Mouse (Mus musculus) cerebellum, postnatal 14 days (tissue): ENCODE data around the gene Pdha2.

Source experiments
- DNase-seq, 2 experiments: peaks; one replicate each; pipeline ENCODE4 v3.0.0; 2021; ENCODE audit warnings: mixed read lengths in 2 of 2

Pdha2 gene

DNA sequence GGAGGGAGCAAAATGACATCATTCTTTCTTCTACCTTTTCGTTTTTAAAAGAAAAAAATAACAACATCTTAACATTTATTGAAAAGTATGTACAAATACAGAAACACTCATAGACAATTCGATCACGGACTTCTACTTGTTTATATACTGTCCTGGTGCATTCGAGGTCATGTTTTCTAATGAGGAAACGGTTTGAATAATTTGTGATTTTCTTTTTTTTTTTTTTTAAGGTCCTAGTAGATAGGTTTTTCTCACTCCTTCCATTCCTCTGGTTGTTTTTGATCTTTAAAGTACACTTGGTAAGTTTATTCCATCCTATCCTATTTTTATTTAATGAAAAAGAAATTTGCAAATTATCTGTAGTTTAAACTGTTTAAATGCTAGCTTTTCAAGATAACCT lies at the start of gene Pdha2:
Gene Pdha2, minus strand, starts transcription at position 101 of the 400 bp plus-strand sequence.
- DNase-seq = no peak

DNA sequence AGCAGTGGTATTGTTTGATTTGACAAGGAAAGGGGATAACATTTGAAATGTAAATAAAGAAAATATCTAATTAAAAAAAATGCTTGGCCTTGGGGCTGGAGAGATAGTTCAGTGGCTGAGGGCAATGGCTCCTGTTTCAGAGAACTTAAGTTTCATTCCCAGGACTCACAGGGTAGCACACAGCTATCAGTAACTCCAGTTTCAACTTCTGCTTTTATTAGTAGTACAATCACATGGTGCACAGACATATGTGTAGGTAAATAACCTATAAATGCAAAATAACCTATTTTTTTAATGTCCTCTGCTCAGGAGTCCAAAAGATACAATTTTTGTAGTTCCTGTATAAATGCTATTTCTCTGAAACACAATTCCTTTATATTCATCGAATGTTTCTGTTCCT lies 48.4 kb upstream of the Pdha2 start:
- no peak for DNase-seq

DNA sequence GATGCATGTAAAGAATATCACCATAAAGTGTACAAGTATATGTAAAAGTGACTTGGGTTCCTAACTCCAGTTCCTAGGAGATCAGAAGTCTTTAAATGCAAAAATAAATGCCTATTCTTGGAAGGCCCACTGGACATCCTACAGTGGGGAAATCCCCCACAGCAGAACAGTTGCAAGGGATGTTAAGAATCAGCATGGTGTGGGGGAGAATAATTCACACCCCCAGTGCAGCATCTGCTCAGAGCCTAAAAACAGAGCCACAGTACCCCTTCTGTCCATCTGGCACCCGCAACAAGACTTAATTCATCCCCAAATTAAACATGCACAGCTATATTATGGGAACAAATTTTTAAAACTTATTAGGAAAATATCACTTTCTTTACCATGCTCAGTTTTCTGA lies 39.3 kb upstream of the Pdha2 start:
- no peak for DNase-seq

DNA sequence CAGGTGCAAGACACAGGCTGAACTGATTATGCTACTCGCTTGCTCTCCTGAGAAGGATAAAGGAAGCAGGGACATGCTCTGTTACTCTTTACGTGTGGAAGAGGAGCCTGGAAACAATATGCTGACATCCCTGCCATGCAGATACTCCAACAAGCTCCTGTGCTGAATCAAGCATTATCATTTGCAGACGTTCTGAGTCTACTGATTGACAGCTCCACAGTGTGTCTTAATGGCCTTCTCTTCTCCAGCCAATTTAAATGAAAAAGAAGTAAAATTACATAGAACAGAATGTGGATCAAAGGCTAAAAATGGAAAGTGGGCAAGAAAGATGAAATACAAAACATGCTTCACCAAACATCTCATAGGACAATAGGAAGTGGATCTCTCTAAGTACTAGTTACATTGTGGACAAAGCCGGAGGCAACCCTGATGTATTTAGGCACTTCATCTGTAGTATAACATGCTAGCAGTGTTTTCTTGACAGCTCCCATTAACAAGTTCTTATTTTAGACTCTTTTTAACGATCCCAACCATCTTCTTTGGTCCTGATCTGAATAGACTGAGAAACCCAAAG lies 32.7 kb upstream of the Pdha2 start:
- no peak for DNase-seq

DNA sequence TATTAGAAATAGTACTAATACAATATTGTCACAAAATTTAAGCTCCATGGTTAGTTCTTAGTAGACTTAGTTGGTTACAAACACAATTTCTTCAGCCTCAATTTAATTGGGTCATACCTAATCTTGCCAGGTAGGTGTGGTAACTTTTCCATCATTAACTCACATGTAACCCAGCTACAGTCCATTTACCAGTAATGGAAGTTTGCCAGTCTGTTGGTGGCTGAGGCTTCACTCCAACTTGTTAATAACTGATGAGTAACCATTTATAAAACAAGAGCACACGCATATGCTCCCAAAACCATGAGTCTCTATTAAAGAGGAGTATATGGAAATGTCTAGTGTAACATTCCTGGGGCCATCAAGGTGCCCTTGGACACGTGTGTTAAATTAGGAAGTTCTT lies 25.9 kb upstream of the Pdha2 start:
- no peak for DNase-seq

DNA sequence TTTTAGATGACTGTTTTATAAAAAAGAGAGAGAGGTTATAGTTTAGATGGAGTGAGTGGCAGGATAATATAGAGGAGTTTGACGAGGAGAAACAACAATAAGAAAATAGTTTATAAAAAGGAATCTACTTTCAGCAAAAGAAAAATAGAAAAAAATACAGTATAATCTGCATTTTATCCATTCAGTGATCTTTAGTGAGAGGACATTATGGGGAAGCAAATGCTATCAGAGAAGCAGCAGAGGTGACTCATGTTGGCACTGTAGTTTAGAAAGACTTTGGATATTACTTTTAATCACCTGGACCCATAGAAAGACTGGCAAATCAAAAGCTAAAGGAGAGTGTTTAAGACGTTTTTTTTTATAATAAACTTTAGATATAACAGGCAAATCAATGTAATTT lies 17.0 kb upstream of the Pdha2 start:
- DNase-seq = no peak

DNA sequence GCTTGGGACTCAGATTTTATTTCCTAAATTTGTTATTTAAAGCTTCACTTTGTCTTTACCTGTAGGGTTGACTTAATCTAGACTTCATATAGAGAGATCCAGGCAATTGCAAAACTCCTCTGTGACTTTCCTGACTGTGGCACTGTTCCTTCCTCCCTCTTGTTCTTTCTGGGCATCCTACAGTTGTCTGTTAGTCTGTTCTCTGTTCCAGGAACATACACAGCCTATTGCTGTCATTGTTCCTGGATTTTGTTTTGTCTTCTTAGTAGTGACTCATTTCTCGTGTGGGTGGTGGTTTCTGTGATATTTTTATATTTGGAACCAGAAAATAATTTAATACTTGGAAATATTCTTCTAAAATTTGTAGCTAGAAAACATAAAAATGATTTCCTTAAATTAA lies 10.2 kb upstream of the Pdha2 start:
- no peak for DNase-seq

DNA sequence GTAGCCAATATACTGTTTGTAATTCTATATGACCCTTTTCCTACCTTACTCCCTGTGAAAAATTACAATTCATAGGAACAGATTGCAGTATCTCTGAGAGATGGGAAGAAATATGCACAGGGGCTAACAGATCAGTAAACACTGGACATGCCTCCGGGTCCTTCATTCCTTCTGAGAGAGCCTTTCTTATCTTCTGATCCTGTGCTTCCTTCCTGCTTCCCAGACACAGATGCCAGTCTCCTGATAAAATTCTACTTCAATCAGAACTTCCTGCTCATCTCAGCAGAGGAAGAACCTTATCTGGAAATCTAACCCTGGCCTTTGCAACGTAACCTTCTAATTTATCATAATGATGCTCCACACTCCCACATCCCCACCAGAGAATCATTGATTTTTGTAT lies 6.4 kb upstream of the Pdha2 start:
- no peak for DNase-seq

DNA sequence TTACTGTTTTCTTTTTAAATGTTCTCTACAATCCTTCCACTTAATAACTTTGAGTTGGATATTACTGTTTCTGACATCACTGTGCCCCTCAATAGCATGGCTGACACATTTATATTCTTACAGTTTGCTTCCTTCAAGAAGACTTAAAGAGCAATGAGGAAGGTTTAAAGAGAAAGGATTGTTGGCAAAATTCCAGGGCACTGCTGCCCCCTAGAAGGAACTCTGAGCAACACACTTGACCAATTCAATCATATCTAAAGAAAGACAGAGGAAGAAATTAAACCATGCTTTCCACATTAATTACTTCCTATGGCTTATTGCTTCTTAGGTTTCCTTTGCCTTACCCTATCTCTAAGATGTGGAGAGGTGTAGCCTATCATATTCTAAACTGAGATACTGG lies 4.8 kb upstream of the Pdha2 start:
- DNase-seq = peak; percentile 20 to 25

DNA sequence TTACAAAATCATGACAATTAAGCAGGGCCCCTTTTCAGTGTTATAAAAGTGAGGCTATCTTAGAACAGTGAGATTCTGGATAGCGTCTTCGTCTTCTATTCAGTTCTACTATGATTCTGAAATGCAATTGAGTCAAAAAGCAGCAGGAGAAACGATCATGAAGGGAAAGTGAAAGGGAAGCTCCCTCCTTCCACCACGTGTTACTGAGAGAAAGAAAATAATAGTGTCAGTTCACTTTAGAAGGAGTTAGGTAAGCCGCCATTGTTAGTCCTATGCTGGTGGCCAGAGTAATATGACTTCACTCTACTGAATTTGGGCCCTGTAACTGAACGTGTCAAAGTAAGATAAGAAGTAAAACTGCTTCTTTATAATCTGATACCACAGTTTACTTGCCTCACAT lies 4.1 kb upstream of the Pdha2 start:
- DNase-seq = no peak

DNA sequence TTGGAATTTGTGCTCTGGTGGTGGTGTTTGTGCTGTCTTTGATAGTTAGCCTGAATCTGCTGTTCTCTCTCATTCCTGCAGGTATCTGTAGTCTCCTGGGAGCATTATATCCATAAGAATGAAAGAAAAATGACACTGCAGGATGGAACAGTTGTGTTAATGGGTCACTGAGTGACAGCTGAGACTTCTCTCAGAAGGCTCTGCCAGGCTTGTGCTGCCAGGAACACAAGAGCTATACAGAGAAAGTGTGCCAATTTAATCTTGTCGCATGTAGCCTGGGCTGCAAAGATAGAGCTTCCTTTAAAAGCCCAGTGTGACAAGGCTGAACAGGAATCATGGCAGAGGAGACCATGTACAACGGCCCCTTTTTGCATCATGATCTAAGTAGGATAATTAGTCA lies 2.6 kb upstream of the Pdha2 start:
- DNase-seq = peak; percentile 26 to 36

DNA sequence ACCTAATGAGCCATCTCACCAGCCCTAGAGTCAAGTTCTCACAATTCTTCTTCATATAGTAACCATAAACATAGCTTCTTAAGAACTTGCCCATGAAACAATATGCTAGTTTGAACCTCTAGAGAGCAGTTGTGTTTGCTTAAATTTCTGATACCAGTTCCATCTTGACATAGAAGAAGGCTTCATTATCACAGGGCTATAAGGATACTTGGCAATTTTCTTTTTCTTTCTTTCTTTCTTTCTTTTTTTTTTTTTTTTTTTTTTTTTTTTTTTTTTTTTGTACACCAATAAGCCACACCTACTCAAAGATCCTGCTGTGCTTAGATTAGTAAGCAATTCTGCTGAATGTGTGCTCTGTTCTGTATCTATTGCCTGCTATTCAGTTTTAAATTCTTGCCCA lies 2.0 kb upstream of the Pdha2 start:
- DNase-seq = no peak

DNA sequence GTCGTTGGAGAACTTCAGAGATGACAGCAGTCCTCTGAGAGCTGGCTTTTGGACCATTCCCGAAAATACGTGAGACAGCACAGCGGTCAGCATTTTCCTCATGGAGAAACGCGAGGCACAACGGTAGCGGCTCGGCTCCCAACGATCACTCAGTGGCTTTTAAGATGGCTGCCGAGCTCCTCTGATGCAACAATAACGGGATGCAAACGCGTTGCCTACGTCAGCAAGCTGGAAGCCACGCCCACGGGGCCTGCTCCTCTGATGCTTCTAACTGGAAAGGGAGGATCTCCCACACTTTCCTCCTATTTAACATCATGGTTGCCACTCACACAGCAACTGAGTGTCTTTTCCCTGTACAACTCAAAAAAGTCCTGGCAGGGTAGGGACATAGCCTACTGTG lies 511 bp downstream of the Pdha2 start:
- no peak for DNase-seq

DNA sequence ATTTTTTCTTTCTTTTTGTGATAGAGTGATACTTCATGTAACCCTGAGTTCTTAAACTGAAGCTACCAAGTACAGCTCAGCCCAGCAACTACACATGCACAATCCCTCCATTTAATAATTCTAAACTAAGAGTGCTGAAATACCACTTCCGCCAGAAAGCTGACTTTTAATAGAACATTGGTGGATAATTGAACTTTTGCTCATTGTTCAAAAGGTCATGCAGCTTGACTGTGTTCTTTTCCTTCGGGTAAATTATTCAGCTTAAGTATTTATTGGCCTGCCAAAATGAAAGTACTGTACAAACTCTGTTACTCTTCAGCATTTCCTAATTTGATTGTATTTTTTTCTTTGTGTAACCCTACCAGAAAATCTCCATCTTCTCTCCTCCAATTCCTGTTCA lies 10.4 kb downstream of the Pdha2 start:
- no peak for DNase-seq

DNA sequence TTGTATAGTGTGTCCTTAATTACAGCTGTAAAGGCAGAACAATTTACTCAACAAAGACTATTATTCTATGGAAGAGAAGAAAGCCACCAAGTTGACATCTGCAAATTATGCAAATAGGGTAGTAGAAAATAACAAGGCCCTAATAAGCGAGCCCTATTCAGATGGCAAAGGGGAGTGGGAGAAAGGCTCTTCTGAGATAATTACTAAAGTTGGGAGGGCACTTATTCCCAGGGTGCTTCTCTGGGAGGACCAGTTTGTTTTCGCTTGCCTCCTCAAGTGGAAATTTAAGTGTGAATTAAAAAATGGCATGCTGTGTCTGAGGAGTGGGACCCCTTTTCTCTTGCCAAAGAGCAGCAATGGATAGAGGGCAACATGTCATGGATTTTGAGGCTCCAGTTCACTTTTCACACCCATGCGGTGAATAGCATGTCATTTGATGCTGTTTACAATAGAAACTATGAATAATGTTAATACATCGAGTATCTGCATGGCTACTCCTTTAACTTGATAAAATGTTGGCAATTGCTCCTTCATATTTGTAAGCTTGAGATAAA lies 14.8 kb downstream of the Pdha2 start:
- no peak for DNase-seq

DNA sequence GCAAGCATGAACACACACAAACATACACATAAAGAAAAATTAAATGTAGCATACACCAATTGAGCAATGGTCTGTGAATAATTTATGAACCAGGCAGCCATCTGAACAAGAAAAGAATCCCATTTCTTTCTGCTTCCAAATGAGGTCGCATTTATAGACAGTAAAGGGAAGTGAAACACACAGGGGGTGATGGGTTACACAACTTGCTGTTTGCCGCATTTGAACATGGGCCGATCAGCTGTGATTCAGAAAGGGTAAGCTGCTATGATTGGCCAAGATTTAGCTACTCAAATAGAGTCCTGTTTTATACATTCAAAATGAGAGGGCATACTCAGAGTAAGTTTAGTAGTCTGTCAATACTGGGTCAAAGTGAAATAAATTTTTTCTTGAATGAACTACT lies 20.5 kb downstream of the Pdha2 start:
- DNase-seq = no peak

DNA sequence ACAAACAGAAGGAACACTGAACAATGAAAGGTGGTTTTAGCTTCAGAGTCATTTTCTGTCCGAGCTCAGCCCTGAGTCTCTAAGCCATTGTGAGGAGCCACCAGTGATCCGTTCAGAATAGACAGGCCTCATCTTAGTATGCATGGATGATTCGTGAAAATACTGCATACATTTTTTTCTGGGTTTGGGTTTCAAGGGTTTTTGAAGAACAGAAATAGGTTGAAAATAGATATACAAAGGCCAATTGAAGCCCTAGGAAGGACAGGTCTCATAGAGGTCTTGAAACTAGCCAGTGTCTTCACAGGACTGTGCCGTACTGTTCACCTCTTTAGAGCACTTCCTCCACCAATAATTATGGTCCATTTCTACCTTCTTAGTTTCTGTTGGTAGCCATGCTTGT lies 21.7 kb downstream of the Pdha2 start:
- DNase-seq = no peak

DNA sequence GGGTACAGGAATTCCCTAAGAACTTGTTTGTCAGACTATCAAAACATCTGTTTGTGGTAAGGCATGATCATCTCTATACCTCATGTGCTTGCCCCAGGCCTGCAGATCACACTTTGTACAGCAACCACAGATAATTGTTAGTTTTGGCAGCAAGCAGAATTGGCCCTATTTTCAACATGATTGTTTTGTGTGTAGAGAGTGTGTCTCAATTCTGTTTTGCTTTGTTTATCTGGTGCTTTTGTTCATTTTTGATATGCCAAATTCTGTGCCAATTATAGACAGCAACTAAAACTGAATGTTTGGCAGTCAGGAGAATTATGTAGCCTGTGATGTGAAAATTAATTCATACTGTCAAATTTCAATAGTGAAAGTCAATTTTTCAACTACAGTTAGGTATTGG lies 51.2 kb downstream of the Pdha2 start:
- no peak for DNase-seq
